Mouse (Mus musculus): ENCODE results near the gene Avl9.

Avl9 gene

DNA sequence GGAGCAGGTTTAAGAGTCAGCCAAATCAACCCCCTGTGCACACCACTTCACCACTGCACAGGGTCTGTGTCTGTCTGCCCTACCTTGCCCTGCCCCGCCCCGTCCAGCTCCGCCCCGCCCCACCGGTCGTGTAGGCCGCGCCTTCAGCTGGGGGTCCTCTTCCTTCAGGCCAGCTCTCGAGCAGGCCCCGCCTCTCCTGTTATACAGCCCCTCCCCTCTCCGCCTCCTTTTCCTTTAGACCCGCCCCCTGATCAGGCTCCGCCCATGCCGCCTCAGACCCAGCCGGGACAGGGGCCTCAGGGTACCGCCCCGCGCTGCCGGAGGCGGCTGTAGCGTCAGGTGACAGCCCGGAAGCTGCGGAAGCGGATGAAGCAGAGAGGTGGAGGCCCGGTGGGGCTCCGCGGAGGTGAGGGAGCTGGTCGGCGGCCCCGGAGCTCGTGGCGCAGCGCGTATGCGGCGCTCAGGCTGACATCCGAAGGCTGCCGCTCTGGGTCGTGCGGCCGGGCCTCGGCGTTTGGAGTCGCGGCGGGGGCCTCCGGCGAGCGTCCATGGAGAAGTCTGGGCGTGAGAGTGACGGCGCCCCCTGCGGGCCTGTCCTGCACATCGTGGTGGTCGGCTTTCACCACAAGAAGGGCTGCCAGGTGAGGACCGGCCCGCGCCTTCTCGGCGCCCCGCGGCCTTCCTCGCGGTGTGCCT lies at the start of gene Avl9:
TSS of gene Avl9 (plus strand) at position 326 of the 696 bp plus-strand sequence.
- in situ Hi-C loops (cut with MseI, MboI): no loop called here

DNA sequence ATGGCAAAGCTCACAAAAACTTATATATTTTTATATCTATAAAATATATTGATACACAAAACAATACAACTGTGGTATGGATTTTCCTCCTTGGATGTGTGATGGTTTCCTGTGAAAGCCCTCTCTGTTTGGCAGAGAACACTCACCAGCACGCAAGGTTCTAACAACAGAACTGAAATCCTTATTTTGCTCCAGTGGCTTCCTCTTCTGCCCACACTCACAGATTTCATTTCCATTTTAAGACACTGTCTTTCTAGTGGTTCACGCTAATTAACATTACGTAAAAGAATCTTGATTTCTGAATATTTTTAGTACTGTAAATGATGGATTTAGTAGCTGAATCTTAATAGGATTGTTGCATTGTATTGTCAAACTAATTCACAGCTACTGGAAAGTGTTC lies 26.5 kb upstream of the Avl9 start:
- in situ Hi-C loops (cut with MseI, MboI): loop anchor here (5.0 kb wide), 1 partner anchor 211 kb away; no protein-coding TSS in a partner anchor

DNA sequence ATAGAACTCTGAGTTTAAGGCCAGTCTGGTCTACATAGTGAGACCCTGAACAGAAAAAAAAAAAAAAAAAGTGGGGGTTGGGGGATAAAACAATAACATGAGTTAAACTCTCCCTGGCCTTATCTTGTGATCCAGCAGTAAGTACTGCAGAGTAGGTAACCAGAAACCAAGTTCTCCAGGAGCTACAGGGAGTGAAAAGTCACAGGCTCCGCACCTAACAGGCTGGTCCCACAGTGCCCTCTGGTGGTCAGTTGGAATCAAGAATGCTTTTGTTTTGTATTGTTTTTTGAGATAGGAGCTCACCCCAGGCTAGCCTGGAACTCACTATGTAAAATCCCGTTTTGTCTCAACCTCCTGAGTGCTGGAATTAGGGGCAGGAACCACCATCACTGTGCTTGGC lies 23.5 kb upstream of the Avl9 start:
- in situ Hi-C loops (cut with MseI, MboI): no loop called here

DNA sequence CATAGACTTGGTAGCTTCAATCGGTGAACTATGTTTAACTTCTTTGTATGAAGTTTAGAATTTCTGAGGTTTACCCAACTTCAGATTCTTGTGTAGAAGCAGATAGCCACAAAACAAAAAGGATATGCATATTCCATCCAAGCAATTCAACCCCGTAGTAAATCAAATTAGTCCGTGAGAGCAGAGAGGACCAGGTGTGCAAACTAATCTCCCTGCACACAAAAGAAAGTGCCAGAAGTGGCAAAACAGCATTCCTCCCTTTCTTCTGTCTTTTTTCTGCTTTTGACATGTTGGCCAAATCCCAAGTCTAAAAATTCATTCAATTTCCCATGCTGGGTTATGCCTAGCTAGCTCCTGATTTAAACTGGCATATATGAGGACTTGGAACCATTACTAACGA lies 22.3 kb upstream of the Avl9 start:
- in situ Hi-C loops (cut with MseI, MboI): no loop called here

DNA sequence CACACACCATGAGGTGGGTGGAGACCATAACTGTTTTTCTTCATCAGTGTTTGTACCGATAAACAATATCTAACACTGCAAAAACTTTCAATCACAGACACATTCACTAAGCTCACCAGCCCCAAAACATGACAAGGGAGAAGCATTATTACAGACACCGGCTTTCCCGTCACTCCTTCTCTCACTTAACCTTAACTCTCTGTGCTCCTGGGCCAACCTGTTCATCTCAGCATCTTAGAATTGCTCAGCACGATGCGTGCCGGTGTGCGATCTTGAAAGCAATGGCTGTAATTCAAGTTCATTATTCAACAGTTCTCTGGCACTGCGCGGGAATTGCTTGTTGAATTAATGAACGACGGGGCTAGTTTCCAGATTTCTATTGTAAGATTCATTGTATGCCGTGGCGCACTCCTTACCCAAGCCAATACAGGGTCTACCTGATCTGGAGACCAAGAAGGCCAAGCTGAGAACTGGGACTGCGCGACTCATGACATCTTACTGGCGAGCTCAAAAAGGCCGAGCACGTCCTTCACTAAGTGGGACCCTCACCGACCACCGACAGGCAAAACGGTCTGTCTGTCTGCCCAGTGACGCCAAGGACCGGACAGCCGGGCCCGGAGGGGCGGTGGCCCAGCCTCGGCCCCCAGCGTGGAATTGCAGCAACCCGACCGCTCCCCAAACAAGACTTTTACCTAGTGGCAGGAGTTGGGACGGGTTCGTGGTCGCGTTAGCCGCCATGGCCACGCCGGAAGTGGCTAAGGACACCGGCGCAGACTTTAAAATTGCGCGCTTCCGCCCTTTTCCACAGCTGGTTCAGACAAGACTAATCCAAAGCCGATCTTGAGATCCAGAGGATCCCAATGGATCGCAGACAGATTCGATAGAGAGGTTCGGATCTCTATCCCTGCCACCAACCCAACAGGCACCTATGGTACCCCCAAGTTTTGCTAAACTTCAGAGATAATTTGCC lies 10.5 kb upstream of the Avl9 start, which contains the start of gene Lsm5:
TSS of gene Lsm5 (minus strand) at position 780 of the 970 bp plus-strand sequence.
- in situ Hi-C loops (cut with MseI, MboI): no loop called here

DNA sequence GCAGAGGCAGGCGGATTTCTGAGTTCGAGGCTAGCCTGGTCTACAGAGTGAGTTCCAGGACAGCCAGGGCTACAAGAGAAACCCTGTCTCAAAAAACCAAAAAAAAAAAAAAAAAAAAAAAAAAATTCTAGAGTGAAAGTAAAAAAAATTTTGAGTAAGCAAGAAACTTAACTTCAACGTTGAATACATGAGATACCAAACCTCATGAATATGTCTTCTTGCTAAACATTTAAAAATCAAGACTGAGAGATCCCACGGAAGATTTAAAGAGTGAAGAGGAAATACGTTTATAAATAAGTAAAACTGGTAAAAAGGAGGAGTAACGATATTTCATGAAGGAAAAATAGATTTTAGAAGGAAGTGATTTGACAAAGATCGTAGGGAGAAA lies 519 bp upstream of the Avl9 start:
- in situ Hi-C loops (cut with MseI, MboI): no loop called here

DNA sequence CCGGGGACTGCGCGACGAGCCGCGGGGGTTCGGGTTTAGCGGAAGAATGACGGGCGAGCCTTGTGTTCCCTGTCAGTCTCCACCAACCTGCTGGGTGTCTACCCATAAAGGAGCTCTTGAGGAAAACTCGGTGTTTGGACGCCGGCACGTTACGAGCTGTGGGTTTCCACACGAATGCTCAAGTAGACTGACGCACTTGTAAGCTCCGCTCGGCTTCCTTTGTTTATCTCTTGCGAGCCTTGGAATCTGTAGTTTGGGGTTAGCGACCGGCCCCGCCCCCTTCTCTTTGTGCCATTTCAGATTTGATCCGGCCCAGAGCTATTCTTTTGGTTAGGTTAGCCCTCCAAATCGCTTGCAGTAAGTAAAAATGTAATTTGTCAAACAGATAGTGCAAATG lies 569 bp downstream of the Avl9 start:
- in situ Hi-C loops (cut with MseI, MboI): no loop called here

DNA sequence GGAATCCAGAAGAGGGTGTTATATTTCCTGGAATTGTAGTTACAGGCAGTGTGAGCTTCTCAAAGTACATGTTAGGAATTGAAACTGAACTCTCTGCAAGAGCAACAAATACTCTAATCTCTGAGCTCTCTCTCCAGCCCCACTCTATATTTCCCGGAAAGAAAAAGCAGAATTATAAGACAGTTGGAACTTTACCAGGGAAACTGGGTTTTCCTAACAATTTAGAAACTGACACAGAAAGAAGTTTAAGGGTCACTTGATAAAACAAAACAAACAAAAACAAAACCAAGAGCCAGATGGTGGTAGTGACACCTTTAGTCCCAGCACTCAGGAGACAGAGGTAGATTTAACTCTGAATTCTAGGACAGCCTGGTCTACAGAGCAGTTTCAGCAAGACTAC lies 4.4 kb downstream of the Avl9 start:
- in situ Hi-C loops (cut with MseI, MboI): no loop called here

DNA sequence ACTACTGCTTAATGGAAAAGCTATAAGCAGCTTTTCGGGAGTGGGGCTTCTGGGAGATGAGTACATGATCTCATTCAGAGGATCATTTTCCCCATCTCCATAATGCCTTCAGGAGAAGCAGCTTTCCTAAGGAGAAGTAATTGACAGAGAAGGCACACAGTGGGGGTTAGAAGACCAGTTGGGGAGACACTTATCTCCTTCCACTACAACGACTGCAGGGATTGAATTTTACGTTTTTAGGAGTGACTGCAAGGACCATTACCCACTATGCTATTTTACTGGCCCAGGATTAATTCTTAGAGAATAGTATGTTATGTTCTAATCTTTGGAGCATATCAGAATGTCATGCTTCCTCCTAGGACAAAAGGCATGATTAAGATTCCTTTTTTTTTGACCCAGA lies 6.2 kb downstream of the Avl9 start:
- in situ Hi-C loops (cut with MseI, MboI): no loop called here

DNA sequence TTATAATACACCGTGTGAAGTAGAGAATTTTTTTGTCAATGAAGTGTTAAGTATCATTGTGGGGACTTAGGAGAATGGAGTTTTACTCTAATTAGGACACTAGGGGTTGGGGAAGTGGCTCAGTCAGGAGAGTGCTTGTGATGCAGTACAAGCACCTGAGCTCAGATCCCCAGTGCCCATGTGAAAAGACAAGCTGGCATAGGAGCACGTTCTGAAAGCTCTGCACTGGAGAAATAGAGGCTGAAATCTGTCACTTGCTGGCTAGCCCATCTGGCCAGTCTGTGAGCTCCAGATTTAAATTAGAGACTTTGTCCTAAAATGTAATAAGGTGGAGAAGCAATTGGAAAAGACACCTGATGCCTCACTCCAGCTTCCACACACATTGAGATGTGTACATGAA lies 17.8 kb downstream of the Avl9 start:
- in situ Hi-C loops (cut with MseI, MboI): no loop called here

DNA sequence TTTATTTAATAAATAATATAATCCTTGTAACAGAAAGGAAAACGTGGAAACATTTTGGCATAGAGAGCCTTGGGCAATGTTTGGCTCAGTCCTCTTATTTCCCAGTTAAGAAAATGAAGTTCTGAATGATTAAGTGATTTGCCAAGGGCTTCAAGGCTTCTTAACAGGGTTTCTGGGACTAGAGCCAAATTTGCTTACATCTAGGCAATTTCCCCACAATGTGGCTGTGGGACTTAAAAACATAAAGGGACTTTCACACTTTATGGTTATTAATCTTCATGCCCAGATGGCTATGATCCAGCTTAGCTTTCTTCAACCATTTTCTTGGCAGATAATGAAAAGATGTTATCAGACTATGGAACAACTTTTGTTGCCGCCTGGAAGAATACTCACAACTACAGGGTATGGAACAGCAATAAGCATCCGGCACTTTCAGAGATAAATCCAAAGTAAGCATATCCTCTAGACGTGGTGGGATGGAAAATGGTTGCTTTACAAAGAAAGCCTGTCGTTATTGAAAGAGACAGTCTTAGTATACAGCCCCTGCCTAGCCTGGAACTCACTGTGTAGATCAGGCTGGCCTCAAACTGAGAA lies 31.3 kb downstream of the Avl9 start:
- in situ Hi-C loops (cut with MseI, MboI): no loop called here

DNA sequence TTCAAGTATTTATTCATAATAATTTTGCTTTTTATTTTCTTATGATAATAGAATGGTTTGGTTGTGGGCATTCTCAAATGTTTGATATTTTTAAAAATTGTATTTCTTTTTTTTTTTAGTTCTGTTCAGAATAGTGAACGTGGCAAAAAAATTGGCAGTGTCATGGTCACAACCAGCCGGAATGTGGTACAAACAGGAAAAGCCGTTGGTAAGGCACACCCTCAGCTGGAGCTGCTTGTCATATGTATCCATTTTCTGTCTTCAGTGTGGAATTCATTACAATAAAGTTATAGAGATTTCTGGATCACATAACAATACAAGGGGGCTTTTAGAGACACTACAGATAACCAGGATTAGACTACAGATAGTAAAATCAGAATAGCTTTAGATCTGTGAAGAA lies 39.0 kb downstream of the Avl9 start:
- in situ Hi-C loops (cut with MseI, MboI): no loop called here

DNA sequence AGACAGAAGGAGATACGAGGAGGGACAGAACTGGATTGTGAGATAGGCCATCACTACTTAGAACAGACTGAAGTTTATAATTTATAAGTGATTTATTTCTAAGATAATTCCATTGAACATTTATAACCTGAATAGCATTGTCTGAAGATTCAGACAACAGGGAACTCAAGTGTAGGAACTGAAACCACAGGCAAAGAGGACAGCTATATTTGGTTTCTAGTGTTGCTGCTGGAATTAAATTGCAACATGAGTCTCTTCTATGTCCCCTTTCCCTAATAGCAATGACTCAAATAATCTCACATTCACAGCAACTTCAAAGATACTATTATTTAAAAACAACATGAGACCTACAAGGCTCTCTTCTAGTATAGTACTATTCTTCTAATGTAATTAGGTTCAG lies 41.4 kb downstream of the Avl9 start:
- in situ Hi-C loops (cut with MseI, MboI): no loop called here

DNA sequence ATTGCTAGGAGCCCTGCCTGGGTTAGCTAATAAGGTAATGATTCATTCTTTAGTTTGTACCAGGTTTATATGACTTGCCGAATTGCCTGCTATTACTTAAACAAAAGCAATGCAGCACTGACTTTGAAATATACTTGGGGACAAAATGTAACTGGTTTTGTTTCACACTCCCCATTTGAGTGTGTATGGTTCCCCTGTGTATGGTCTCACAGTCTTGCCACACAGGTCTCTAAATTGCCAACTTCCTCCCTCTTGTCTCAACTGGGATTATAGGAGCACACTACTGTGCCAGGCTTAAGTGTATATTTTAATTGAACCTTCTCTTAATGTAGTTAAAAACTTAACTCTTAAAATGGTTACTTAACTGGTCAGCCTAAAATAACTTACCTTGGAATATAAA lies 44.6 kb downstream of the Avl9 start:
- in situ Hi-C loops (cut with MseI, MboI): no loop called here

DNA sequence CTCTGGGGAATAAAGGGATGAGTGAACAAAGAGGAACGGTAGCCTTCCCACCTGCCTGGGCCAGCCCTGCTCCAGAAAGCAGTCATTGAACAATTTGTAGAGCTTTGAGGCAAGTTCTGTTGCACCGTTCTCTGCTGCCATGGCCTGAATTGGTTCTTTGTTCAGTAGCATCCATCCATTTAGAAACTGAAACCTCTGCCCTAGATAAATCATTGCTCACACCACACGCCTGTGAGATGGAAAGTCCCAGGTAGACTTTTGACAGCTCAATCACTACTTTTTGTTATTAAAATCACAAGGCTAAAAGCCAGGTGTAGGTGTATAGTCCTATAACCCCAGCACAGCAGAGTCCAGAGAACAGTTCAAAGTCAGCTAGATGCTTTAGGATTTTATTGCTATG lies 50.6 kb downstream of the Avl9 start:
- in situ Hi-C loops (cut with MseI, MboI): no loop called here

DNA sequence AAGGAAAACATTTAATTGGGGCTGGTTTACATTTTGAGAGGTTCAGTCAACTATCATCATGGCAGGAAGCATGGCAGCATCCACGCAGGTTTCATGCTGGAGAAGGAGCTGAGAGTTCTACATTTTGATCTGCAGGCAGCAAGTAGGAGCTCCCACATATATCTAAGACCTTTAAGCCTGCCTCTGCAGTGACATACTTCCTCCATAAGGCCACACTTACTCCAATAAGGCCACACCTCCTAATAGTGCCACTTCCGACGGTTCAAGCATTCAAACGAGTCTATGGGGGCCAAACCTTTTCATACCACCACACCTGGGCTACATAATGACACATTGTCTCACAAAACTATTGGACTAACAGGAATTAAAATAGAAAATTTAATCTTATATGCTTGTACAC lies 51.0 kb downstream of the Avl9 start:
- in situ Hi-C loops (cut with MseI, MboI): no loop called here

DNA sequence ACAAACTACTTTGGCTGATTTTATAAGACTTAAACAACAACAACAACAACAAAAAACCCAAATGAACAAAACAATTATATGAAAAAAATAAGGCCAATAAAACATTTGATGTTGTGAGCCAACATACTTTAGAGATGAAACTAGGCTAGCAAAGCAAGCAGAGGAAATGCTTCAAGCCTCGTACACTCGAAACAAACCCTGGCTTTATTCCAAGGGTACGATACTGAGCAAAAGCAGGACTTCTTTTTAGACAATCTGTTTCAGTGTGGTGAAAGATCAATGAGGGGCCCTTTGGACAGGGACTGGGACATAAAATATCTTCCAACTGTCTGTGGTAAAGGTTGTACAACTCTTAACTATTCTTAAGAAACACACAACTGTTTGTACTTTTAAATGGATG lies 61.1 kb downstream of the Avl9 start:
- in situ Hi-C loops (cut with MseI, MboI): no loop called here

DNA sequence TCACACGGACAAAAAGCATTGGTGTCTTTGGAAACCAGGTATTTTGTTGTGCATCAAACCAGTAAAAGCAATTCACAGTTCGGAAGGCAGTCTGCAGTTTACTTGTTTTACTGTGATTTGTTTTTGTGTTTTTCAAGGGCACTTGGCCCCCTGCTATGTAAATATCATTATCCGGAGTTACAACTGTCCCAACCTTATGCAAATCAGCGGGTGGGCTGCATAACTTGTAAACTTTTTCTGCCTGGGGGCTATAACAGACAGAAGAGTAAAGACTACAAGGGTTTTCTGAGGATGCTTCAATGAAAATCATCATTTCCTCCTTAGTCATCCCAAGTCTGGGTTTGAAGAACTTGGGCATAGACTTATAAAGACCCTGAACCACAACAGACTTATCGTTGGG lies 64.9 kb downstream of the Avl9 start:
- in situ Hi-C loops (cut with MseI, MboI): no loop called here

DNA sequence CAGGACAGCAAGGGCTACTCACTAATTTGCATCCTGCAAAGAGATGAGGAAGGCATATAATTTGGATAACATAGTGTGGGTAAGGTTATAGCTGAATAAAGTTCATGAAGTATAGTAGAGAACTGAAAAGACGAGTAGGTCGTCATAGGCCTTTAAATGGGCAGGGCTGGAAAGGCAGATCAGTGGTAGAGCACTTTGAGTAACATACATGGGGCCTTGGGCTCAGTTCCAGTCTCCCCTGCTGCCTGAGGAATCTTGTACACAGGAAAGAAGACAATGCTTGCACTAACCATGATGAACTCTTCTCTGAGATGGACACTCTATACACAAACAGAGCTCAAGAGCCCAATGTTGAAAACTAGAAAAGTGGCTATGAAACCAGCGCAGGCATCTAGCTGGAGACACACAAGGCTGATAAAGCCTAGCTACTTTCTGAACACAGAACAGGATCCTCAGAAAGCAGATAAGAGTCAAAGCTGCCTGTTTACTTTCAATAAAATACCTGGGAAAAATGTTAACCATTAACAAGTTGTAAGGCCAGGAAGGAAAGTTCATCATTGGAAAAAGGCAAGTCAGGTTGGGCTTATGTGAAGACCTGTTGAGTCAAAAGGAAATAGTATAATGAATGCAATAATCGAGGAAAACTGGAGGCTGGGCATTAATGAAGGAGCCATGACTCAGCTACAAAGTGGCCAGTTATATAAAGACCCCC lies 69.0 kb downstream of the Avl9 start:
- in situ Hi-C loops (cut with MseI, MboI): no loop called here

DNA sequence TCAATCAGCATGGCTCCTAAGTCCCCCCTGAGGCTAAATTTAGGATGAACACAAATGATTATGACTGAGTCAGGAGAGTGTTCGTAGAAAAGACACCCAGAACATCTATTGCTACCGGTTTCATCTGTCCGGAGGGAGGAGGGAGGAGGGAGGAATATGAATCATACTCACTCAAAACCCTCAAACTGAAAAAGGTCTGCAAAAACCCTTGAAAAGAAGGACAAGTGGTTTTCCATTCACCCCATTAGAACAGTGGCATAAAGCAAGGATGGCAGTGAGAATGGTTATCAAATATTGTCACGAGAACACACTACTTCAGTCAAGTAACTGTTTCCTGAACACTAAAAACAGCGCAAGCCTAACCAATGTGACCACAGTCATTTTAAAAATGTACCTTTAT lies 70.4 kb downstream of the Avl9 start:
- in situ Hi-C loops (cut with MseI, MboI): no loop called here

DNA sequence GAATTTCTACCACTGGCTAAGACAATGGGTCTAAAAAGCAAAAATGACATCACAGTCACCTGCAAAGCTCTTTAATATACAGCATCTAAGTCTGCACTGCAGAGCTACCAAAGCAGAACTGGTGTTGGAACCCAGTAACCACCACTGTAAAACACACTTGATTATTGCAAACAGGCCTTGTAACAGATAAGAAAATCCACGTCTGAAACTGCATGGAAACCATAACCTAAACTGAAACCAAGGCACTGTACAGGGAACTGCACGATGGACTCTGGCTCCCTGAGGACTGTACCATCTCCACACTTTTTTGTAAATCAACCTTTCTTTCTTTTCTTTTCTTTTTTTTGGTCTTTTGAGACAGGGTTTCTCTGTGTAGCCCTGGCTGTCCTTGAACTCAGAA lies 73.0 kb downstream of the Avl9 start:
- in situ Hi-C loops (cut with MseI, MboI): no loop called here

DNA sequence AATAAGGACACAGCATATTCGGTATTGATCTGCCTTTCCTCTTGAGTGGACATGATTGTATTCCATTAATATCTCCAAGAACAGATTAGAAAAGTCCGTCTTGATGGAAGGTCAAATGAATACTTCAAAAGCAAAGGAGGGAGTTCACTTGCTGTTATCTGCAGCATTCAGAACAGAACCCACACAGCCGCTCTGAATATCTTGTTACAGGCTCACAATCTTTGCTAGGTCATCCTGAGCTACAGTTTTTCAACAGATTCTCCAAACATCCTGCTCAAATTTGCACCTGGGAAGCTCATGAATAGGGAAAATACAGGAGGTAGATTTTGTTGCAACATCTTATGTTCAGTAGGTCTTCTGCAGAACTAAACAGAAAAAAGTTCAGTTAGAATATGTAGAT lies 74.6 kb downstream of the Avl9 start:
- in situ Hi-C loops (cut with MseI, MboI): no loop called here
